Mouse (Mus musculus): ENCODE measurements around the gene Per1. TPM values are rescaled to one million over a fixed set of nuclear protein-coding genes. Genes with fewer than 3 reads are reported as not detected.

Gene Per1
- polyA plus RNA-seq, 1 experiment from 2014 or later = 7.2 TPM

DNA sequence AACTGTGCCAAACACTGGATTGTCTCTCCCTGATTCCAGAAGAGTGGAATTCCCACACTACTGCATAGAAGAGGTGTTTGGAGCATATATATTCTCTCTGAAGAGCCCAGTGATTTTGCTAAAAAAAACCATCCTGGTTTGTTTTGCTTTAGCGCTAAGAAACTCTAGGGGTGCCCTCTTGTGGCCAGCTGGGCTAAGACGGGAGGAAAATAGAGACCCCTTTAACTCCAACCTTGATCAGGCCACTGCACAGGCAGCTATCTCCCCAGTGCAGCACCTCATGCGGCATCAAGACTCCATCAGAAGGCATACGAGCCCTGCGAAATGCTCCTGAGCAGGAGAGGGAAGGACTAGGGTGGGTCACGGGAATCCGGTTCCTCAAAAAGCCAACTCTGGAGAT lies 55.4 kb downstream of the Per1 start:
- no peak overlapping the region; the same call in 1 of the 2 replicates for H3K9ac ChIP-seq (replicated peaks)
- no peak overlapping the region for H3K27ac ChIP-seq
- WGBS = 5% methylated on average over 7 of the region's 7 CpGs
- ATAC-seq (ENCODE audit: insufficient number of reproducible peaks, insufficient read depth, low FRiP score, low TSS enrichment, low read depth) = no peak
- peak overlapping the region; percentile 53 for H3K4me2 ChIP-seq
- H3K27me3 ChIP-seq = peaks cover 45% of the 10 kb centered on the region
- H3K9me3 ChIP-seq = no peaks in the 10 kb centered on the region
- no peaks in the 10 kb centered on the region for H3K36me3 ChIP-seq
- peak overlapping the region; percentile 31 for H3K4me3 ChIP-seq (replicated peaks)
- peaks cover 7% of the 10 kb centered on the region; the same call in 1 of the 2 replicates for H3K4me1 ChIP-seq (replicated peaks)

DNA sequence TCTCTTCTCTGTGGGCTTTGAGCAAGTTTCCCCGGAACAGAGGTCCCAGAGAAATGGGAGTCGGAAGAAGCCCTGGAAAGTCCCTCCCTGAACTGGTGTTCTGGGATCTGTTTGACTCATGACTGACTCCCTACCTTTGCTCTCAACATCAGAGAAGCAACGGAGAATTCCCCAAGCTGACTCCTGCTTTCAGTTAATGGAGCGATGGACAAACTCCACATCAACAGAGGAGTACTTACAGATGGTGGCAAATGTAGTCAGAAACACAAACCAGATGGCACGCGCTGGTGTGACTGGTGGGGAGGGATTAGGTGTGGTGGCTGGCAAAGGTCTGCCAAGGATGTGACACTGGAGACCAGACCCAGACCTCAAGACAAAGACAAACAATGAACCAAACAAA lies 56.0 kb downstream of the Per1 start:
- WGBS = 35% methylated on average over 6 of the region's 6 CpGs
- Histone ChIP-seq H3K4me2 (peak overlapping the region; percentile 53), H3K27me3 (peaks cover 48% of the 10 kb centered on the region), H3K4me3 (replicated peaks) (peak overlapping the region; percentile 31), H3K9me3 (no peaks in the 10 kb centered on the region), H3K9ac (replicated peaks) (no peak overlapping the region; the same call in 1 of the 2 replicates), H3K36me3 (no peaks in the 10 kb centered on the region), H3K4me1 (replicated peaks) (peaks cover 7% of the 10 kb centered on the region; the same call in 1 of the 2 replicates), H3K27ac (no peak overlapping the region; the same call in 1 of the 2 replicates)
- ATAC-seq (ENCODE audit: insufficient number of reproducible peaks, insufficient read depth, low FRiP score, low TSS enrichment, low read depth) = no peak

DNA sequence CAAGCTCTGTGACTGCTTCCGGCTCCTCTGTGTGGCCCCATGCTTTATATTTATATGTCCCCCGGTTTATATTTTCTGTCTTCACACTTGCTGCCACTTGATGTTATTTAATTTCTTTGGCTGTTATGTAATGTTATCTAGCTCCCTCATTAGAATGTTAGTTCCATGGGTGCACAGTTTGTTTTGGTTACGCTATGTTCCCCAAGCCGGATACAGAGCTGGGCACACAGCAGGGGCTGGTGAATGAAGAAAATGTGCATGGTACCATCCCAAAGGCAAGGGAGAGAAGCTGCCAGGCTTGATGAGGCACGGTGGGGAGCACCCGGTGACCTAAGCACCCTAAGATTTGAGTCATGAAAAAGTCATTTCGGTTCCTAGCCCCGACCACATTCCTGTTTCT lies 58.8 kb downstream of the Per1 start:
- 85% methylated on average over 8 of the region's 8 CpGs for WGBS
- H3K9me3 ChIP-seq = no peaks in the 10 kb centered on the region
- no peak overlapping the region for H3K9ac ChIP-seq (replicated peaks)
- H3K4me1 ChIP-seq (replicated peaks) = peaks cover 17% of the 10 kb centered on the region; the same call in 1 of the 2 replicates
- no peak overlapping the region for H3K27ac ChIP-seq
- ATAC-seq (ENCODE audit: insufficient number of reproducible peaks, insufficient read depth, low FRiP score, low TSS enrichment, low read depth) = no peak
- peaks cover 69% of the 10 kb centered on the region for H3K27me3 ChIP-seq
- no peak overlapping the region for H3K4me3 ChIP-seq (replicated peaks)
- H3K4me2 ChIP-seq = no peak overlapping the region
- no peaks in the 10 kb centered on the region for H3K36me3 ChIP-seq

DNA sequence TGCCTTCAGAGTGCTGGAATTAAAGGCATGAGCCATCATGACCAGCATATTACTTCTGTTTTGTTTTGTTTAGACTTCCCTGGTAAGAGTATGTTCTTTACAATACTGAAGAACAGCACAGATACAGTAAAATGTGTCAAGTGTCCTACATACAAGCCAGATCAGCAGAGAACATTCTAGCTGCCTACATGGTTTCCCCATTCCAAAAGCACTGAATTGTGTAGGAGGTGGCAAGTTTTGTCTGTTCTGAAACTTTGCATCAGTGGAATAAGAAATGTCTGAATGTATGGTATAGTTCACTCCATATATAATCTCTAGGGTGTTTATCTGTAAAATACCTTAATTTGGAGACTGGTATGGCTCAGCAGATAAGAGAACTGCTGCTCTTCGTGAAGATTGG lies 60.3 kb downstream of the Per1 start:
- Histone ChIP-seq H3K4me3 (replicated peaks) (no peak overlapping the region), H3K36me3 (no peaks in the 10 kb centered on the region), H3K27me3 (peaks cover 73% of the 10 kb centered on the region), H3K4me2 (no peak overlapping the region), H3K9ac (replicated peaks) (no peak overlapping the region), H3K9me3 (no peaks in the 10 kb centered on the region), H3K4me1 (replicated peaks) (peaks cover 17% of the 10 kb centered on the region; the same call in 1 of the 2 replicates), H3K27ac (no peak overlapping the region)
- ATAC-seq (ENCODE audit: insufficient number of reproducible peaks, insufficient read depth, low FRiP score, low TSS enrichment, low read depth) = no peak
- 62% methylated on average over 1 of the region's 1 CpGs for WGBS

DNA sequence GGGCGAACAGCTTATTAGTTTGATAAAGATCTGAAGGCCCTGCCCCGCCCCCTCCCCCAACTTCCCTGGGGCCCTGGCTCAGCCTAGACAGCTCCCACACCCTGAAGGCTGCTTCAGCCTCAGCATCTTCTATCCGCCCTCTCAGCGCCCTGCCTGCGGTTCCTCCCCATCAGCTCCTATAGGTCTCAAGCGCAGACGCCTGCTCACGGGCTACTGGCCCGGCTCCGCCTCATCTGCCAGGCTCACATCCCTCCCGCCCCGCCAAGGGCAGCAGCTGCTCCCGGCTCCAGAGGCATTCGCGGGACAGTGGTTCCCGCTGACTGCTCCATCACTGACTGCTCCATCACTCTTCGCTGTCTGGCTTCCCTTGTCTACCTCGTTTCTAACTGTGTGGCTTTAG lies 61.8 kb downstream of the Per1 start, which contains the start of gene Alox12b:
Gene Alox12b (plus strand): TSS at position 190 of the 400 bp plus-strand sequence.
- H3K4me1 ChIP-seq (replicated peaks) = peaks cover 10% of the 10 kb centered on the region; the same call in 1 of the 2 replicates
- no peak within 1 kb of the TSS for H3K27ac ChIP-seq
- H3K4me3 ChIP-seq (replicated peaks) = peak within 1 kb of the TSS; percentile 23
- H3K4me2 ChIP-seq = peak within 1 kb of the TSS; percentile 55
- WGBS = 2% methylated on average over 18 of the region's 18 CpGs
- H3K9me3 ChIP-seq = no peaks in the 10 kb centered on the region
- H3K9ac ChIP-seq (replicated peaks) = 0 out of 2 replicates have a peak within 1 kb of the TSS, but pooled peaks have one; percentile 27
- H3K27me3 ChIP-seq = peaks cover 64% of the 10 kb centered on the region
- no peak for ATAC-seq (ENCODE audit: insufficient number of reproducible peaks, insufficient read depth, low FRiP score, low TSS enrichment, low read depth)
- H3K36me3 ChIP-seq = no peaks in the 10 kb centered on the region

Other genes with a start within 250 kb of the Per1 start
- gene Ndel1, start 223.4 kb upstream of the Per1 start, polyA plus RNA-seq (2016; fragmentation: Nextera tagmentation; extraction: Ambion mirVana) = 69.5 and 74.7 TPM in 2 replicates
- 0.05 TPM in 1 of 2 replicates, not detected in the other for gene Rnf222, start 206.7 kb upstream of the Per1 start, polyA plus RNA-seq (2016; fragmentation: Nextera tagmentation; extraction: Ambion mirVana)
- 1,086 and 1,101 TPM in 2 replicates for gene Rpl26, start 193.6 kb upstream of the Per1 start, polyA plus RNA-seq (2016; fragmentation: Nextera tagmentation; extraction: Ambion mirVana)
- not detected in 2 replicates for gene Odf4, start 168.1 kb upstream of the Per1 start, polyA plus RNA-seq (2016; fragmentation: Nextera tagmentation; extraction: Ambion mirVana)
- gene Arhgef15, start 137.7 kb upstream of the Per1 start, polyA plus RNA-seq (2016; fragmentation: Nextera tagmentation; extraction: Ambion mirVana) = 6.1 and 7.0 TPM in 2 replicates
- 2.3 and 2.6 TPM in 2 replicates for gene Slc25a35, start 127.1 kb upstream of the Per1 start, polyA plus RNA-seq (2016; fragmentation: Nextera tagmentation; extraction: Ambion mirVana)
- gene Rangrf, start 120.0 kb upstream of the Per1 start, polyA plus RNA-seq (2016; fragmentation: Nextera tagmentation; extraction: Ambion mirVana) = 64.6 and 69.6 TPM in 2 replicates
- gene Pfas, start 86.8 kb upstream of the Per1 start, polyA plus RNA-seq (2016; fragmentation: Nextera tagmentation; extraction: Ambion mirVana) = 45.7 and 48.5 TPM in 2 replicates
- 70.5 and 73.8 TPM in 2 replicates for gene Ctc1, start 79.3 kb upstream of the Per1 start, polyA plus RNA-seq (2016; fragmentation: Nextera tagmentation; extraction: Ambion mirVana)
- 169 and 171 TPM in 2 replicates for gene Aurkb, start 49.6 kb upstream of the Per1 start, polyA plus RNA-seq (2016; fragmentation: Nextera tagmentation; extraction: Ambion mirVana)
- gene Borcs6, start 35.5 kb upstream of the Per1 start, polyA plus RNA-seq (2016; fragmentation: Nextera tagmentation; extraction: Ambion mirVana) = 9.2 and 10.0 TPM in 2 replicates
- 39.5 and 41.0 TPM in 2 replicates for gene Tmem107, start 24.4 kb upstream of the Per1 start, polyA plus RNA-seq (2016; fragmentation: Nextera tagmentation; extraction: Ambion mirVana)
- 68.0 and 79.5 TPM in 2 replicates for gene Vamp2, start 6.7 kb upstream of the Per1 start, polyA plus RNA-seq (2016; fragmentation: Nextera tagmentation; extraction: Ambion mirVana)
- 0.56 and 0.74 TPM in 2 replicates for gene Hes7, start 25.2 kb downstream of the Per1 start, polyA plus RNA-seq (2016; fragmentation: Nextera tagmentation; extraction: Ambion mirVana)
- 0.22 and 0.76 TPM in 2 replicates for gene 9130213A22Rik, start 27.4 kb downstream of the Per1 start, polyA plus RNA-seq (2016; fragmentation: Nextera tagmentation; extraction: Ambion mirVana)
- gene Aloxe3, start 30.7 kb downstream of the Per1 start, polyA plus RNA-seq (2016; fragmentation: Nextera tagmentation; extraction: Ambion mirVana) = 0.58 and 0.77 TPM in 2 replicates
- gene Alox12b, start 61.8 kb downstream of the Per1 start, polyA plus RNA-seq (2016; fragmentation: Nextera tagmentation; extraction: Ambion mirVana) = 0.08 TPM in 1 of 2 replicates, not detected in the other
- gene Alox8, start 102.6 kb downstream of the Per1 start, polyA plus RNA-seq (2016; fragmentation: Nextera tagmentation; extraction: Ambion mirVana) = 0.08 TPM in 1 of 2 replicates, not detected in the other
- 0.08 TPM in 1 of 2 replicates, not detected in the other for gene Gucy2e, start 141.8 kb downstream of the Per1 start, polyA plus RNA-seq (2016; fragmentation: Nextera tagmentation; extraction: Ambion mirVana)
- gene Cntrob, start 228.6 kb downstream of the Per1 start, polyA plus RNA-seq (2016; fragmentation: Nextera tagmentation; extraction: Ambion mirVana) = 36.0 and 37.2 TPM in 2 replicates
- gene Trappc1, start 228.8 kb downstream of the Per1 start, polyA plus RNA-seq (2016; fragmentation: Nextera tagmentation; extraction: Ambion mirVana) = 136 and 151 TPM in 2 replicates
- 1.9 and 2.5 TPM in 2 replicates for gene Kcnab3, start 231.0 kb downstream of the Per1 start, polyA plus RNA-seq (2016; fragmentation: Nextera tagmentation; extraction: Ambion mirVana)
- gene Rnf227, start 245.2 kb downstream of the Per1 start, polyA plus RNA-seq (2016; fragmentation: Nextera tagmentation; extraction: Ambion mirVana) = 23.7 and 28.2 TPM in 2 replicates

Data from limb, embryonic 12.5 days (tissue).